Mouse (Mus musculus) midbrain, embryonic 11.5 days (tissue): ENCODE results near the gene Xkr7. TPM values are rescaled to one million over a fixed set of nuclear protein-coding genes. Genes with fewer than 3 reads are reported as not detected.

Experiments used
- ATAC-seq: fragments of 200-750 bp; cut with Nextera tagmentation; 2 replicates; pipeline ENCODE4 v1.8.0; 2017; ENCODE audit warnings: moderate TSS enrichment, moderate library complexity; ENCODE audit not compliant: low FRiP score
- DNase-seq: peaks from one replicate; pipeline ENCODE4 v3.0.0; 2015; ENCODE audit warnings: low spot score; ENCODE audit errors: missing footprints
- H3K27ac ChIP-seq: fragments of 300-500 bp; sonication (generic); 2 replicates; pipeline ENCODE4 v1.5.1; 2014; ENCODE audit warnings: low read depth, low read length
- H3K27me3 ChIP-seq: fragments of 300-500 bp; sonication (generic); 2 replicates; pipeline ENCODE4 v1.6.1; 2014; ENCODE audit warnings: mild to moderate bottlenecking, low read length, moderate library complexity, mixed read lengths; ENCODE audit not compliant: control insufficient read depth, insufficient read depth
- H3K36me3 ChIP-seq: fragments of 300-500 bp; sonication (generic); 2 replicates; pipeline ENCODE4 v1.6.1; 2014; ENCODE audit warnings: mild to moderate bottlenecking, low read length, moderate library complexity, mixed read lengths; ENCODE audit not compliant: control insufficient read depth, insufficient read depth
- H3K4me1 ChIP-seq: fragments of 300-500 bp; sonication (generic); 2 replicates; pipeline ENCODE4 v1.6.1; 2014; ENCODE audit warnings: low read length; ENCODE audit not compliant: control insufficient read depth, insufficient read depth
- H3K4me2 ChIP-seq: fragments of 300-500 bp; sonication (generic); 2 replicates; pipeline ENCODE4 v1.6.1; 2014; ENCODE audit warnings: mild to moderate bottlenecking, moderate library complexity
- H3K4me3 ChIP-seq: fragments of 300-500 bp; sonication (generic); 2 replicates; pipeline ENCODE4 v1.5.1; 2014; ENCODE audit warnings: low read depth, low read length
- H3K9ac ChIP-seq: fragments of 300-500 bp; sonication (generic); 2 replicates; pipeline ENCODE4 v1.6.1; 2014; ENCODE audit warnings: low read length
- H3K9me3 ChIP-seq: fragments of 300-500 bp; sonication (generic); 2 replicates; pipeline ENCODE4 v1.6.1; 2016; ENCODE audit warnings: low read length; ENCODE audit not compliant: control insufficient read depth
- WGBS: fragments of 180-500 bp; shearing (Covaris S2); extraction: QIAGEN DNeasy Blood & Tissue Kit; methylation state at CpG from one replicate; pipeline ENCODE4 v1.1.7; 2014; 5-methylcytosine and 5-hydroxymethylcytosine counted together
- polyA plus RNA-seq: library from polyadenylated mRNA; unstranded; fragments of >200 nt; fragmentation: Nextera tagmentation; extraction: Ambion mirVana; gene quantifications from 2 replicates; pipeline ENCODE4 v1.2.1, GENCODE M21; 2014

Xkr7 gene
- polyA plus RNA-seq, 1 experiment from 2014 or later = 0.52 TPM

DNA sequence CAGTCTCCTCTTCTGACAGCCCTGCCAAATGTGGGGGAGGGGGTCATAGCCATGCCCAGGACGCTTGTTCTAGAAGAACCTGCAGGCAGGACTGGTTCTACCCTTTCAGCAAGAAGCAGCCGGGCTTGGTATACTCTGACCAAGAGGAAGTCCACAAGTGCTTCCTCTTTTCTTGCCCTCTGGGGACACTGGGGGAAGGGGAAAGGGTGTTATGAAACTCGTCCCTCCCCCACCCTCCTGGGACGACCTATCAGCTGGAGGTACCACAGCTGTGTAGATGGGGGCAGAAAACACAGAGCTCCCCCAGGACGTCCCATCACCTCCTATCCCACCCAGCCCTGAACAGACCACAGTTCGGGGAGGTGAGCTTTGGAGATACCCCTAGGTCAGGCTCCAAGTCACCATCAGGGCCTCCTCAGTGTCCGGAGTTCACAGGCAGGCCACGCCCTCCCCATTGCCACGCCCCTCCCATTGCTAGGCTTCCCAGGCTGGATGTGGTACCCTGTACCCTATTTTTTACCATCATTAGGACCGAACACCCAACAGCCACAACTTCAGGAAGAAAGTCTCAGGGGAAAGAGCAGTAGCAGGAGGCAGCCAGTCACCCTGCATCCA lies 59.0 kb downstream of the Xkr7 start:
- DNase-seq = no peak
- no peak overlapping the region for H3K4me3 ChIP-seq
- H3K4me2 ChIP-seq = no peak overlapping the region
- H3K4me1 ChIP-seq = no peaks in the 10 kb centered on the region
- H3K27me3 ChIP-seq = no peaks in the 10 kb centered on the region
- H3K9me3 ChIP-seq = no peaks in the 10 kb centered on the region
- no peak overlapping the region for H3K9ac ChIP-seq
- ATAC-seq = no peak
- H3K27ac ChIP-seq = no peak overlapping the region
- 45% methylated on average over 10 of the region's 10 CpGs for WGBS
- H3K36me3 ChIP-seq = no peaks in the 10 kb centered on the region

Other genes starting within 250 kb of the Xkr7 start
- gene Bcl2l1, start 200.1 kb upstream of the Xkr7 start, polyA plus RNA-seq = 120 and 125 TPM in 2 replicates
- 166 and 187 TPM in 2 replicates for gene Tpx2, start 183.9 kb upstream of the Xkr7 start, polyA plus RNA-seq
- gene Mylk2, start 120.5 kb upstream of the Xkr7 start, polyA plus RNA-seq = not detected in 2 replicates
- gene Foxs1, start 98.6 kb upstream of the Xkr7 start, polyA plus RNA-seq = 2.1 and 2.6 TPM in 2 replicates
- gene Dusp15, start 80.2 kb upstream of the Xkr7 start, polyA plus RNA-seq = 0.46 and 0.89 TPM in 2 replicates
- gene Ttll9, start 69.4 kb upstream of the Xkr7 start, polyA plus RNA-seq = 1.1 and 2.0 TPM in 2 replicates
- gene Pdrg1, start 16.4 kb upstream of the Xkr7 start, polyA plus RNA-seq = 83.9 and 88.7 TPM in 2 replicates
- gene Ccm2l, start 34.1 kb downstream of the Xkr7 start, polyA plus RNA-seq = 1.2 and 2.1 TPM in 2 replicates
- 2.4 and 2.5 TPM in 2 replicates for gene Hck, start 76.6 kb downstream of the Xkr7 start, polyA plus RNA-seq
- 80.9 and 85.9 TPM in 2 replicates for gene Tm9sf4, start 129.5 kb downstream of the Xkr7 start, polyA plus RNA-seq
- 6.2 and 6.6 TPM in 2 replicates for gene Tspyl3, start 193.6 kb downstream of the Xkr7 start, polyA plus RNA-seq
- 31.5 and 35.3 TPM in 2 replicates for gene Plagl2, start 209.6 kb downstream of the Xkr7 start, polyA plus RNA-seq
- 6.4 and 7.2 TPM in 2 replicates for gene Pofut1, start 209.7 kb downstream of the Xkr7 start, polyA plus RNA-seq